27 mouse cellular contexts compared by ENCODE assay signal in the genomic region with DNA sequence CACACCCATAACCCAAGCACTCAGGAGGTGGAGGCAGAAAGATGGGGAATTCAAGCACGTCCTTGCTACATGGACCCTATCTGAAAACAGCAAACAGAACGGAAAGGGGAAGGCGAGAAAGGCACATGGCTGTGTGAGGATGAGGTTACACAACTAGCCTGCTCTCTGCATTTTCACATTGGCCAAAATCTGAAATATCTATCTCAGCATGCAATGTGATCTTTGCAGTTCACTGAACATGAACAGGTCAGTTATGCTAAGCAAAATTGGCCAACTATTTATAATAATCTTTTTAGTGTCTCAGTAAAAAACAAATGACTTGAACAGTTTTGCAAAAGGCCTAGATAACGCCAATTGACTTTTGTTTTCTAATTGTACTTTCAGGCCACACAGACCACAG. TPM values are rescaled to one million over a fixed set of nuclear protein-coding genes. Genes with fewer than 3 reads are reported as not detected.
DNase-seq lines count a peak whose midpoint lies in the region; ATAC-seq and TF ChIP-seq lines count a peak whose summit lies in the region.
"Had no signal": no experiment of that assay in that cellular context is flagged by ENCODE, and none has a peak within 500 bp of the region (broad histone marks: within the 10 kb centered on the region; RNA-seq: fewer than 3 reads in every experiment).

No protein-coding gene starts in this region.

- peaks cover 35% of the 10 kb centered on the region for H3K4me1 ChIP-seq in megakaryocyte, embryonic 14.5 days
- H3K4me1 ChIP-seq: forebrain, embryonic 10.5 days; hindbrain, embryonic 12.5 days had no signal

- DNase-seq in layer of hippocampus, adult 2 months (ENCODE audit: low spot score in 2 of 2), result no peak
- DNase-seq in layer of hippocampus, postnatal 14 days (ENCODE audit: low spot score in 2 of 2), result no peak
- peak; percentile 42 for DNase-seq in Muller cell, postnatal 12 days (ENCODE audit: inconsistent ontology term)
- no peak for DNase-seq in right cerebral cortex, postnatal 25 days
- DNase-seq in neural tube, embryonic 10.5 days (ENCODE audit: extremely low spot score, low spot score), result no peak
- DNase-seq: adrenal gland, adult 8-10 months; adrenal gland, postnatal 36 days; cerebellum, adult 11 months; cerebellum, adult 8-10 months; cerebellum, postnatal 14 days; embryo, embryonic 11 days; gastrocnemius, adult 2 months; gastrocnemius, postnatal 25 days; heart, adult 11 months; heart, postnatal 10 days; heart, postnatal 4 days had no signal

- peaks cover 45% of the 10 kb centered on the region for H3K36me3 ChIP-seq in megakaryocyte, embryonic 14.5 days (replicated peaks; ENCODE audit: low read length)

- no peaks in the 10 kb centered on the region for H3K9me3 ChIP-seq in megakaryocyte, embryonic 14.5 days
- H3K9me3 ChIP-seq: embryonic facial prominence, embryonic 15.5 days; forebrain, embryonic 10.5 days; G1E; heart, embryonic 10.5 days; hindbrain, embryonic 12.5 days had no signal

- no peaks in the 10 kb centered on the region for H3K27me3 ChIP-seq in megakaryocyte, embryonic 14.5 days (replicated peaks)
- H3K27me3 ChIP-seq: embryonic facial prominence, embryonic 15.5 days; hindbrain, embryonic 12.5 days had no signal

- H3K4me3 ChIP-seq in layer of hippocampus, adult 2 months, result no peak overlapping the region
- H3K4me3 ChIP-seq in megakaryocyte, embryonic 14.5 days (replicated peaks), result peak overlapping the region; percentile 21
- H3K4me3 ChIP-seq: embryonic facial prominence, embryonic 15.5 days; erythroblast, embryonic 14.5 days; forebrain, embryonic 10.5 days; gastrocnemius, adult 2 months; heart, embryonic 10.5 days; hindbrain, embryonic 12.5 days had no signal

- ATAC-seq in megakaryocyte, adult 5-6 weeks (ENCODE audit: poor library complexity, severe bottlenecking), result no peak
- ATAC-seq: forebrain, embryonic 14.5 days; hindbrain, embryonic 16.5 days had no signal

- TF ChIP-seq CTCF in layer of hippocampus, adult 2 months (conservative IDR thresholded peaks at IDR 0.05), result no peak

- H3K27ac ChIP-seq in layer of hippocampus, adult 2 months, result peak overlapping the region; percentile 15; the same call in 1 of the 2 replicates
- H3K27ac ChIP-seq: embryonic facial prominence, embryonic 15.5 days; forebrain, embryonic 10.5 days; gastrocnemius, adult 2 months; heart, embryonic 10.5 days; hindbrain, embryonic 12.5 days had no signal

RNA-seq across cellular contexts. Expression of gene Uap1, which starts 25.0 kb away (rescaled TPM):
- total RNA-seq in layer of hippocampus, adult 2 months (2021), result 10 to 100 TPM; 51.4 to 56.0 TPM
- 10 to 100 TPM; 52.2 to 54.4 TPM for total RNA-seq in layer of hippocampus, postnatal 14 days (2021)
- polyA plus RNA-seq in megakaryocyte, embryonic 14.5 days (2012; ENCODE audit: insufficient read depth, low replicate concordance), result 0.74 and 2.3 TPM in 2 replicates
- total RNA-seq in megakaryocyte, adult 5-6 weeks (2015), result 57.7 and 66.6 TPM in 2 replicates
- total RNA-seq in megakaryocyte, adult 5-6 weeks (2017), result 58.5 and 79.1 TPM in 2 replicates

RNA-seq across cellular contexts. Expression of gene Ddr2, which starts 39.2 kb away (rescaled TPM):
- total RNA-seq in layer of hippocampus, adult 2 months (2021), result 1 to 10 TPM; 4.7 to 5.0 TPM
- total RNA-seq in layer of hippocampus, postnatal 14 days (2021), result 1 to 10 TPM; 6.3 to 9.2 TPM
- polyA plus RNA-seq in megakaryocyte, embryonic 14.5 days (2012; ENCODE audit: insufficient read depth, low replicate concordance), result not detected in 2 replicates
- not detected in 2 replicates for total RNA-seq in megakaryocyte, adult 5-6 weeks (2015)
- 0.15 TPM in 1 of 2 replicates, not detected in the other for total RNA-seq in megakaryocyte, adult 5-6 weeks (2017)
- total RNA-seq: common myeloid progenitor, adult 5-6 weeks had no signal
- polyA plus RNA-seq: erythroblast, embryonic 14.5 days; G1E had no signal

Comparison
In these comparisons a context has a peak if more than half of its experiments do, and no peak if none do; other contexts are left out.
1. RNA of gene Ddr2, which starts 39.2 kb away (total RNA-seq): 6.3 to 9.2 TPM in layer of hippocampus, postnatal 14 days and 4.7 to 5.0 TPM in layer of hippocampus, adult 2 months; 0.15 TPM in megakaryocyte, adult 5-6 weeks; every median in the first group is over 4 times any median in the second.